Mouse (Mus musculus) neutrophil, adult 65 days (primary cell): ENCODE results near the gene Pnmal2. TPM values are rescaled to one million over a fixed set of nuclear protein-coding genes. Genes with fewer than 3 reads are reported as not detected.

Experiments used
- total RNA-seq: library from RNA; stranded (reverse); gene quantifications from 2 replicates; pipeline ENCODE4 v1.2.4, GENCODE M21; 2023

Gene Pnmal2
- not detected in 2 replicates for total RNA-seq

GRCm38 (mm10) chr7:16944061-16944807, at the start of gene Pnmal2:
TSS of gene Pnmal2 (plus strand) at chr7:16944682.

DNA sequence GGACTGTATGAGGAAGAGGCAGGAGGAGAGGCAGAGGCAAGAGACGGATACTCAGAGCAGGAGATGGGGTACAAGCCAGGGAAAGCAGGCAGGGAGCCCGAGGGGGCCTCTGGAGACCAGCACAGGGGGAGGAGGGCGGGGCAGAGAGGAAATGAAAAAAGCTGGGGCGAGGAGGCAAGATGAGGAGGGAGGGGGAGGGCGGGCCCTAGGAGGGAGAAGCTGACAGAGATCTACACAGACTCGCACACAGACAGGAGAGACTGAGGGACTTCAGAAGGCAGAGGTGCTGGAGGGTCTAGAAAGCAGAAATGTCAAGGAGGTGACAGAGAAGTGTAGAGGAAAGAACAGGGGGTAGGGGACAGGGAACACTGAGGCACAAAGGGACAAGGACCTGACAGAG, 38.2 kb upstream of the Pnmal2 start, which contains the start of gene Ptgir:
Gene Ptgir, plus strand, starts transcription at position 210 of the 400 bp plus-strand sequence.

DNA sequence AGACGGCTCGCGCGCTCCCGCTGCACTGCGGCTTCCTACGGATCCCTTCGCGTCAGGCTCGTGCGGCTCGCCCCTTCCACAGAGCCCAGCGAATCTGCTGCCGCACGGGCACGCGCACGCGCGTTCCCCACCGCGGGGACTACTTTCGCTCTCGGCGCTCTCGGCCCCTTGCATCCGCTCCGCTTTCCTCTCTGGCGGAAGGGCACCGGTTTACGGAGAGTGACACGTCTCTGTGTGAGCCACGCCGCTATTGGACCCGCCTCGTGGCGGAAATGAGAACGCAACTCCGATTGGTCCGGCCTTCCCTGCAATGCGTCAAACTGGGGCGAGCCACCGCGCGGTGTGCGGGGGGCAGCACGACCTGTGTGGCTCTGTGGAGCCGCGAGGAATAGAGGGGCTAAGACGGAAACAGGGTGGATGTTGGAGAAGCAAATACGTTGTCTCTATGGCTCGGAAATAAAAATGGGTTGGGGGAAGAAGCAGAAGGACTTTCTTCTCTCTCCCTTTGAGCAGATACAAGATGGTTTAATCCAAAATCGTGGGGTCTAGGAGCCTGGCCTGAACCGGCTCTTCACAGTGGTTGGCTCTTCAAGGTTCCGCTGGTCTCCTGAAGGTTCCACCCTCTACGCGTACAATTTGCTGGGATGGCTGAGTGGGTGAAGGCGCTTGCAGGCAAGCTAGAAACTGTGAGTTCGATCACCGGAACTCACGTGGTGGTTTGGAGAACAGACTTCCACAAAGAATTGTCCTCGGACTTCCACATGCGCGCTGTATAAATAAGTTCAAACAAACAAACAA, 20.2 kb upstream of the Pnmal2 start, which contains the start of gene Calm3:
Gene Calm3, minus strand, starts transcription at position 78 of the 798 bp plus-strand sequence.

GRCm38 (mm10) chr7:16959539-16960187, 15.2 kb downstream of the Pnmal2 start, which contains the start of gene Pnmal1:
TSS of gene Pnmal1 (plus strand) at chr7:16959679.

DNA sequence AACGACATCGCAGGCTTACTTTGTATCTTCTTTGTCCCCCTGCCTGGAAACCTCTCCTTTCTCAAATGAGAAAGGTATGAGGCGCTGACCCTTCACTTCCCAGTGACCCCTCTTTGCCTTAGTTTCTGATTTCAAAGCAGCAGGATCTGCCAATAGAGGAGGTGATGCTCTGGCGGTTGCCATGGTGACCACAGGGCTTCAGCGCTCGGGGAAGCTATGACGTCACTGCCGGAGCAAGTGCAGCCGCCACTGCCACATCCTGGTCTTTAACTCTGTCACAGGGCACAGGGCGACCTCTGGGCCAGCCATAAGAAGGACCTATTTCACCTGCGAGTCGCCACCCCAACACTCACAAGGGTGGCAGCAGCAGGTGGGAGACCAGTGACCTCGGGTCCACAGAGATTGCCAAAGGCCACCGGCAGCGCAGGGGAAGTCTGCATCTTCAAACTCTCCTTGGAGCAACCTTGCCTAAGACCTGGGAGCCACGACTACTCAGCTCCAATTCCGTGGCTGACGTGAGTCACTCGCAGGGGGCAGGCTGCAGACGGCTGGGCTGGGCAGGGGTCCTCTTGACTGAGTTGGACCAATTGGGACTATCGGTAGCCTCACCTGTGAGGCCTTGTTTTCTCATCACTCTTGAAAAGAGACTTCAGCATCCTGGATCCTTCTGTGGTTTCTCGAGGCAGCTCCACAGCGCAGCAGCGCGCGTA, 38.5 kb downstream of the Pnmal2 start, which contains the start of gene Gm42372:
Gene Gm42372, plus strand, starts transcription at position 228 of the 710 bp plus-strand sequence.

GRCm38 (mm10) chr7:16992451-16992807, 47.9 kb downstream of the Pnmal2 start, which contains the start of gene Ccdc8:
TSS of gene Ccdc8 (plus strand) at chr7:16992708.

Other genes starting within 250 kb of the Pnmal2 start
- gene Ceacam9, start 222.8 kb upstream of the Pnmal2 start, total RNA-seq: not detected in 2 replicates
- 135 and 156 TPM in 2 replicates for gene Ap2s1, start 206.3 kb upstream of the Pnmal2 start, total RNA-seq
- gene Slc1a5, start 163.3 kb upstream of the Pnmal2 start, total RNA-seq: 34.0 and 39.3 TPM in 2 replicates
- gene Strn4, start 128.8 kb upstream of the Pnmal2 start, total RNA-seq: 62.7 and 95.2 TPM in 2 replicates
- gene Fkrp, start 128.0 kb upstream of the Pnmal2 start, total RNA-seq: 12.1 and 12.7 TPM in 2 replicates
- 49.9 and 56.7 TPM in 2 replicates for gene Prkd2, start 101.8 kb upstream of the Pnmal2 start, total RNA-seq
- not detected in 2 replicates for gene Dact3, start 69.4 kb upstream of the Pnmal2 start, total RNA-seq
- gene Gng8, start 52.9 kb upstream of the Pnmal2 start, total RNA-seq: not detected in 2 replicates
- 21.1 and 23.1 TPM in 2 replicates for gene Ptgir, start 38.2 kb upstream of the Pnmal2 start, total RNA-seq
- 191 and 202 TPM in 2 replicates for gene Calm3, start 20.6 kb upstream of the Pnmal2 start, total RNA-seq
- not detected in 2 replicates for gene Pnmal1, start 15.0 kb downstream of the Pnmal2 start, total RNA-seq
- gene Gm42372, start 38.4 kb downstream of the Pnmal2 start, total RNA-seq: 0.23 TPM in 1 of 2 replicates, not detected in the other
- 0.25 and 0.39 TPM in 2 replicates for gene Ccdc8, start 48.0 kb downstream of the Pnmal2 start, total RNA-seq
- 36.9 and 38.7 TPM in 2 replicates for gene Ppp5c, start 83.2 kb downstream of the Pnmal2 start, total RNA-seq
- gene Hif3a, start 117.7 kb downstream of the Pnmal2 start, total RNA-seq: 0.06 and 0.07 TPM in 2 replicates
- gene Psg16, start 129.4 kb downstream of the Pnmal2 start, total RNA-seq: 0.23 TPM in 1 of 2 replicates, not detected in the other
- gene Ceacam3, start 205.6 kb downstream of the Pnmal2 start, total RNA-seq: not detected in 2 replicates